Mouse (Mus musculus) liver, postnatal 0 days (tissue): Measurements from ENCODE around the gene C1qtnf12. TPM values are rescaled to one million over a fixed set of nuclear protein-coding genes. Genes with fewer than 3 reads are reported as not detected.
A peak's percentile ranks its signal among the peaks of the same experiment; 100 is the strongest.

Experiments
- ATAC-seq: fragments of 200-750 bp; cut with Nextera tagmentation; 2 replicates; pipeline ENCODE4 v1.8.0; 2017; ENCODE audit warnings: mild to moderate bottlenecking, moderate library complexity
- DNase-seq: peaks from one replicate; pipeline ENCODE4 v3.0.0-alpha.2; 2016
- H3K27ac ChIP-seq: fragments of 300-500 bp; sonication (generic); 2 replicates; pipeline ENCODE4 v1.5.1; 2014; ENCODE audit warnings: antibody characterized with exemption, moderate library complexity, mild to moderate bottlenecking, low read depth
- H3K27me3 ChIP-seq: fragments of 300-500 bp; sonication (generic); 2 replicates; pipeline ENCODE4 v1.6.1; 2014; ENCODE audit warnings: low read length, control low read depth, mixed read lengths; ENCODE audit not compliant: insufficient read depth
- H3K36me3 ChIP-seq: fragments of 300-500 bp; sonication (generic); replicated peaks from 2 replicates; pipeline ENCODE4 v1.6.1; 2014; ENCODE audit warnings: mild to moderate bottlenecking, control low read depth, low read length, moderate library complexity, mixed read lengths; ENCODE audit not compliant: insufficient read depth
- H3K4me1 ChIP-seq: fragments of 300-500 bp; sonication (generic); 2 replicates; pipeline ENCODE4 v1.6.1; 2014; ENCODE audit warnings: antibody characterized with exemption, mild to moderate bottlenecking, control low read depth; ENCODE audit not compliant: insufficient read depth
- H3K4me2 ChIP-seq: fragments of 300-500 bp; sonication (generic); 2 replicates; pipeline ENCODE4 v1.6.1; 2014; ENCODE audit warnings: low read depth, mild to moderate bottlenecking, low read length, moderate library complexity, mixed read lengths
- H3K4me3 ChIP-seq: fragments of 300-500 bp; sonication (generic); 2 replicates; pipeline ENCODE4 v1.5.1; 2014; ENCODE audit warnings: low read depth, low read length
- H3K9ac ChIP-seq: fragments of 300-500 bp; sonication (generic); replicated peaks from 2 replicates; pipeline ENCODE4 v1.6.1; 2014; ENCODE audit warnings: mild to moderate bottlenecking, moderate library complexity
- H3K9me3 ChIP-seq: fragments of 300-500 bp; sonication (generic); 2 replicates; pipeline ENCODE4 v1.6.1; 2016; ENCODE audit warnings: mild to moderate bottlenecking, control low read depth, low read length, mixed read lengths
- CTCF ChIP-seq: sonication (generic); IDR thresholded peaks from 2 replicates; pipeline ENCODE4 v1.5.1; 2016; ENCODE audit warnings: antibody characterized with exemption, low read depth
- EP300 ChIP-seq: IDR thresholded peaks from 2 replicates; pipeline ENCODE4 v1.6.1; 2016; ENCODE audit warnings: antibody characterized with exemption, low read depth, mild to moderate bottlenecking
- WGBS: fragments of 180-500 bp; shearing (Covaris S2); extraction: QIAGEN DNeasy Blood & Tissue Kit; methylation state at CpG from one replicate; pipeline ENCODE4 v1.1.7; 2014; ENCODE audit not compliant: insufficient replicate concordance; 5-methylcytosine and 5-hydroxymethylcytosine counted together
- polyA plus RNA-seq: library from polyadenylated mRNA; unstranded; fragments of >200 nt; fragmentation: Nextera tagmentation; extraction: Ambion mirVana; gene quantifications from 2 replicates; pipeline ENCODE4 v1.2.1, GENCODE M21; 2015

C1qtnf12 gene
- 39.5 and 39.7 TPM in 2 replicates for polyA plus RNA-seq

GRCm38 (mm10) chr4:155962167-155962971 lies at the start of gene C1qtnf12:
Gene C1qtnf12, plus strand, starts transcription at chr4:155962318.
- peak; percentile 86 for ATAC-seq

GRCm38 (mm10) chr4:155932031-155932430 lies 30.1 kb upstream of the C1qtnf12 start:
- Histone ChIP-seq H3K4me1 (no peaks in the 10 kb centered on the region), H3K27ac (no peak overlapping the region), H3K9ac (no peak overlapping the region), H3K36me3 (no peaks in the 10 kb centered on the region), H3K27me3 (no peaks in the 10 kb centered on the region), H3K9me3 (no peaks in the 10 kb centered on the region), H3K4me2 (no peak overlapping the region), H3K4me3 (no peak overlapping the region)
- no peak for TF ChIP-seq CTCF
- TF ChIP-seq EP300: no peak
- ATAC-seq (no peak), DNase-seq (no peak)
- 52% methylated on average over 1 of the region's 1 CpGs for WGBS

More at GRCm38 (mm10) chr4:155962167-155962971, at the start of gene C1qtnf12:
- Histone ChIP-seq H3K27me3 (no peaks in the 10 kb centered on the region), H3K27ac (peak within 1 kb of the TSS; percentile 66), H3K9ac (peak within 1 kb of the TSS; percentile 80), H3K9me3 (no peaks in the 10 kb centered on the region), H3K4me3 (peak within 1 kb of the TSS; percentile 68), H3K36me3 (peaks cover 31% of the 10 kb centered on the region), H3K4me2 (peak within 1 kb of the TSS; percentile 99), H3K4me1 (peaks cover 24% of the 10 kb centered on the region)
- TF ChIP-seq EP300 (no peak), CTCF (no peak)
- 2% methylated on average over 33 of the region's 42 CpGs for WGBS
- peak; percentile 84 for DNase-seq

- H3K4me3 ChIP-seq: peak overlapping the region; percentile 95
- no peaks in the 10 kb centered on the region for H3K27me3 ChIP-seq
- H3K36me3 ChIP-seq: peaks cover 14% of the 10 kb centered on the region; the same call in 1 of the 2 replicates
- peak overlapping the region; percentile 87 for H3K9ac ChIP-seq
- DNase-seq (no peak), ATAC-seq (no peak; the same call in 1 of the 2 replicates)
- peaks cover 35% of the 10 kb centered on the region for H3K4me1 ChIP-seq
- no peaks in the 10 kb centered on the region for H3K9me3 ChIP-seq
- WGBS: 4% methylated on average over 17 of the region's 17 CpGs
- H3K4me2 ChIP-seq: peak overlapping the region; percentile 95
- peak overlapping the region; percentile 72 for H3K27ac ChIP-seq
- no peak for TF ChIP-seq EP300
- TF ChIP-seq CTCF: no peak
These were observed 19.1 kb upstream of the C1qtnf12 start for GRCm38 (mm10) chr4:155943049-155943452.

- peak within 1 kb of the TSS; percentile 95 for H3K4me3 ChIP-seq
- DNase-seq: peak; percentile 96
- TF ChIP-seq EP300 (no peak), CTCF (no peak)
- H3K4me1 ChIP-seq: peaks cover 35% of the 10 kb centered on the region
- WGBS: under 1% methylated on average over 82 of the region's 85 CpGs
- H3K27ac ChIP-seq: peak within 1 kb of the TSS; percentile 72
- H3K27me3 ChIP-seq: no peaks in the 10 kb centered on the region
- H3K9me3 ChIP-seq: no peaks in the 10 kb centered on the region
- ATAC-seq: peak; percentile 98
- peaks cover 20% of the 10 kb centered on the region; the same call in 1 of the 2 replicates for H3K36me3 ChIP-seq
- peak within 1 kb of the TSS; percentile 87 for H3K9ac ChIP-seq
- peak within 1 kb of the TSS; percentile 95 for H3K4me2 ChIP-seq
These were observed 18.4 kb upstream of the C1qtnf12 start, which contains the start of gene Ube2j2 for GRCm38 (mm10) chr4:155943534-155944249. Gene Ube2j2, plus strand, starts transcription at chr4:155943831.

- Histone ChIP-seq H3K4me2 (peak overlapping the region; percentile 95), H3K9ac (peak overlapping the region; percentile 87), H3K36me3 (peaks cover 25% of the 10 kb centered on the region), H3K9me3 (no peaks in the 10 kb centered on the region), H3K27ac (peak overlapping the region; percentile 72), H3K4me1 (peaks cover 35% of the 10 kb centered on the region), H3K27me3 (no peaks in the 10 kb centered on the region), H3K4me3 (peak overlapping the region; percentile 95)
- DNase-seq: no peak
- under 1% methylated on average over 17 of the region's 17 CpGs for WGBS
- ATAC-seq: peak; percentile 37
- TF ChIP-seq CTCF (no peak), EP300 (no peak)
These were observed 17.8 kb upstream of the C1qtnf12 start for GRCm38 (mm10) chr4:155944271-155944670.

- no peak for DNase-seq
- no peak overlapping the region for H3K9ac ChIP-seq
- H3K36me3 ChIP-seq: peaks cover 53% of the 10 kb centered on the region
- no peak overlapping the region for H3K27ac ChIP-seq
- TF ChIP-seq EP300 (no peak), CTCF (no peak)
- H3K27me3 ChIP-seq: no peaks in the 10 kb centered on the region
- H3K4me2 ChIP-seq: peak overlapping the region; percentile 8; the same call in 1 of the 2 replicates
- no peak overlapping the region for H3K4me3 ChIP-seq
- no peaks in the 10 kb centered on the region for H3K9me3 ChIP-seq
- ATAC-seq: no peak
- H3K4me1 ChIP-seq: peaks cover 35% of the 10 kb centered on the region
These were observed 15.0 kb upstream of the C1qtnf12 start for GRCm38 (mm10) chr4:155947094-155947493.
